Mouse (Mus musculus) layer of hippocampus, postnatal 10 days (tissue): ENCODE measurements around the gene Foxj3. TPM values are rescaled to one million over a fixed set of nuclear protein-coding genes. Genes with fewer than 3 reads are reported as not detected.
A peak's percentile ranks its signal among the peaks of the same experiment; 100 is the strongest.
"Not testable (repeated sequence)": the region's sequence is repeated elsewhere in the genome, so short reads cannot be mapped to it uniquely, and the experiment has no call there.

Experiments used
- DNase-seq, 2 experiments: peaks; one replicate each; pipeline ENCODE4 v3.0.0; 2021; ENCODE audit warnings: low spot score in 2 of 2
- total RNA-seq, 2 experiments: library from RNA; stranded (reverse); gene quantifications; 2 replicates each; pipeline ENCODE4 v1.2.3; 2021

Gene Foxj3
- total RNA-seq, 2 experiments from 2014 or later, result 62.6 to 63.9 TPM

- no peak for DNase-seq
These were observed 29.6 kb downstream of the Foxj3 start for GRCm38 (mm10) chr4:119566322-119566835.

DNA sequence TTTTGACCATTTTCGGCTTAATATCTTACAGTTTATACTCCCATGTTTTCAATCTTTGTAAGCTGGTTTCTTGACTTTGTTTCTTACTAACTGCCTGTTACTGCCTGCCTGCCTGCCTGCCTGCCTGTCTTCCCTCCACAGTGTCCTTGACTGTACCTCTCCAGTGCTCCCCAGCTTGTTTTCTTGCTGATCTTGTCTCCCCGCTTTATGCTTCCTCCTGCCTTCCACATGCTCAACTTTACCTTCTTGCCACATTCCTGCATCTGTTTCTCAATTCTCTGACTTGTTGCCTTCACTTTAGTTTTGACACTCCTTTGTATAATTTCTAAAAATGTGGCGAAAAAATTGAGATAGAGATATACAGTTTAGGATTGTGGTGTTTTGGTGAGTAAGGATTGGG, 35.9 kb downstream of the Foxj3 start:
- no peak for DNase-seq

DNA sequence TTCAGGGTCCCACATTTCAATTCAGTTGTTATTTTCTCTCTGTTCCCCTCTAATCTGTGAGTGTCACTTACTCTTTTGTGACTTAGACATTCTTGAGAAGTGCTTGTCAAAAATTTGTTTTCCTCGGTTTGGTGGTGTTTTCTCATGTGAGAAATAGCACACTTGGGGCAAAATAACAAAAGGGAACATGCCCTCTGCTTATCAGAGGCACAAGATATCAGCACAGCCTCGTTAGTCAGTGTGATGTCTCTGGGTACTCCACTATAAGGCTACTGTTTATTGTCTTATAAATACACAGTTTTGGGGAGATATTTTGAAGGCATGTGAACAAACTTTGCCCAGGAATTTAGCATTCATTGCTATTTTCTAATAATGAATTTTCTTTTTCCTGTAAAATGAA, 37.7 kb downstream of the Foxj3 start:
- DNase-seq, result no peak

- no peak for DNase-seq
These were observed 38.7 kb downstream of the Foxj3 start for GRCm38 (mm10) chr4:119575459-119575858.

DNA sequence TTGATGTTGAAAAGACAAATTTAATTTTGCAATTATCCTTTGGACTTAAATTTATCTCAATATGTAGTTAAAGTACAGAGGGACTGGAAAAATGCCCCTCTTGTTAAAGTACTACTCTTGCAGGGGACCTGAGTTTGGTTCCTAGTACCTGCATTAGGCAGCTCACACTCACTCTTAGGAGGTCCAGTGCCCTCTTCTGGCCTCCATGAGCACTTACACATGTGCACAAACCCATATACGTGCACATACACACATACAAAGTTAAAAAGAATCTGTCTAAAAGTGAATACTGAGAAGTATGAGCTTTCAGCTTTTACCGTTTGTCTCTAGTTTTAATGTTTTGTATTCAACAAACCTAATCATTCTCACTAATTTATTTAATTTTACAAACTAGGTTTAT, 51.2 kb downstream of the Foxj3 start:
- no peak for DNase-seq

DNA sequence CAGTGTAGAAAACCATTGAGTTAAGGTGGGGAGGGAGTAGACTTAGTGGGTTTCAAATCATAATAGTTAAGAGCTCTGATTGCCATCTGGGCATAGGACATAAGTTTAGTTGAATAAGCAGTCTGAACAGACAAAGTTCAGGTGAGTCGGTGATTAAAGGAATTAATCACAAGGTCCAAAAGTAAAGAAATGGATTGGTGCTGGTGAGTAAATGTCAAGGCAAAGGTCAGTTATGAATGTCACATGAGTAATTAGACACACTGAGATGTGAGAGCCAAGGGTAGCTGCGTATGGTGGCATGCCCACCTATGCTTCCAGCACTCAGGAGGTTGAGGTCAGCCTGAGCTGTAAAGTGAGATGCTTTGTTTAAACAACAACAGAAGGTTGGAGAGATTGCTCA, 52.6 kb downstream of the Foxj3 start:
- DNase-seq, result no peak

DNA sequence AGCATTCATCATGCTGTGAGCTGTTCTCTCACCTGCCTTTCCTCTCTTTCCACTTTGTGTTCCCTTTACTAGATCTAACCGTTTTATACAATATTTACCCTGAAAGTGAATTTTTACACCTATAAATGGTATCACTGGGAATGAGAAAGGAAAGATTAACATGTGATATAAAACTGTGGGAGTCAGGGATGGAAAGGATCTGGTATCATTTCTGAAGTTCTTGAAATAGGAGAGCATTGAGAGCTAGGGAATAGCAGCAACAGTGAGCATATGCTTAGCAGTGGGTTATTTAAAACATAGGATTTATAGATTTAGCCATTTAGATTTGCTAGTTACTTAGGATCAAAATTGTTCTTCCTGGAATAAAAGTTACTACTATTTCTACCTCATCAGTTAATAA, 53.2 kb downstream of the Foxj3 start:
- DNase-seq, result no peak

- DNase-seq, result no peak
These were observed 55.7 kb downstream of the Foxj3 start for GRCm38 (mm10) chr4:119592479-119592878.

DNA sequence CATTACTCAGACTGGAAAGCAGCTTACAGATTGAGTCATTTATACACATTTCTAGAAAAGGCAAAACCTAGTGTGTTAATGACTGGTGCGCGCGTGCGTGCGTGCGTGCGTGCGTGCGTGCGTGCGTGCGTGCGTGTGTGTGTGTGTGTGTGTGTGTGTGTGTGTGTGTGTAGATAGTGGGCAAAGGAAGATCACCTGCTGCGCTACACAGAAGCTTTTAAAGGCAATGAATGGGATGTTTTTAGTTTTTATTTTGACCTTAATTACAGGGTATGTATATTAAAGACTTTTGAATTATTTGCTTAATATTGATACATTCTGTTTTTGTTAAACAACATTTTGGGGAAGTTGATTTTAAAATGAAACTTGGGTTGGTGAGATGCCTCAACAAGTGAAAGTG, 57.5 kb downstream of the Foxj3 start:
- DNase-seq, result no peak

GRCm38 (mm10) chr4:119599605-119600004, 62.8 kb downstream of the Foxj3 start:
- DNase-seq, result no peak

- DNase-seq, result no peak
These were observed 72.7 kb downstream of the Foxj3 start for GRCm38 (mm10) chr4:119609488-119609887.

GRCm38 (mm10) chr4:119614078-119614477, 77.3 kb downstream of the Foxj3 start:
- no peak for DNase-seq

DNA sequence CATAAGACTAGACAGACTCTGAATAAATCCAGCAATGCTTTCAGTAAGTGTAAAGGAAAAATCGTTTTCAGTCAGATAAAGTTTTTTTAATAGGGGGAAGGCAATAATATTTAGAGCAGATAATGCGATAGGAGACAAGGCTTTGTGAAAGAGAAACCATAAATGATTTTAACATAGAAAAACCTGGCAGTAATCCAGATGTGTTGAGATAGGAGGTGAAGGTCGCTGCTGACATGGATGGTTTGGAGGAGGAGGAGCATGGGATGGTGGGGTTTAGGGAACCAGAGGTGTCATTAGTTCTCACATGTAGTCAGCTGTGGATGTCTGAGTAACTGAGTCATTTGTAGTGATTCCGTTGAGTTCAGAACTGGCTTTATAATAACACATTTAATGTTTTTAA, 77.9 kb downstream of the Foxj3 start:
- no peak for DNase-seq

- DNase-seq, result no peak
These were observed 89.4 kb downstream of the Foxj3 start for GRCm38 (mm10) chr4:119626081-119626645.

- DNase-seq, result no peak
These were observed 90.1 kb downstream of the Foxj3 start for GRCm38 (mm10) chr4:119626876-119627275.

DNA sequence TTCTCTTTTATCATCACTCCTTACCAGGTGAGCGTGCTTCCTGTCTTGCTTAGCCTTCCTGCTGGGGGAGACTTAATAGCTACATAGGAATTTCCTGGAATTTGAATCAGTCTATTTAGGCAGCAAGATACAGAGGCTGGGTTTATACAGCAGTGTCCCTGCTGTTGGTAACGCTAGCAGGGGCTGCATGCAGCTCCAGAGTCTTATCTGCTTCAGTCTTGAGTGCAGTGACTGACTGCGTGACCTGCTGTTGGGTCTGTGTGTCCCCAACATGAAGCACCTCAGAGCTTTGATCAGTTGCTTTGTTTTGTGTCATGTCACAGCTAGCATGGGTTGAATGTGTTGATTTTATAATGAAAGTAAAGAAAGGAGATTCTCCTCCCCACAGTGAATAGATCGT, 90.5 kb downstream of the Foxj3 start:
- DNase-seq, result no peak

DNA sequence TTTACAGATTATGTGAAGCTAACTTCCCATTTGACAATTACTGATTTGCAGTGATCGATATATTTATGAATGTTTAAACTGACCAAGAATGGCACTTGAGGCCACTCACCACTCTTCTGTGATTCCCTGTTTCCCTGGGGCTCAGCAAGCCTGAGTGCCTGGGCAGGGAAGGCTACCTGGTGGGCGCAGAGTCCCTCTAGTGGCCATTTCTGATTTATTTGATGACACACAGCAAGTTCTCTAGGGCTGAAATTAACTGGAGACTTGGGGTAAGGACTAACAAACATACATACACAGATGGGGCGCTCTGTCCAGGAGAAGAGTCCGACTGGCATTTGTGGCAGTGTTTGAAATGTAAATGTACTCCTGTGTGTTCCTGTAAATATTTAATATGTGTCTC, 91.6 kb downstream of the Foxj3 start:
- DNase-seq, result not testable (repeated sequence)

GRCm38 (mm10) chr4:119631115-119631919, 94.5 kb downstream of the Foxj3 start:
- peak; percentile 68 to 71 for DNase-seq

GRCm38 (mm10) chr4:119632721-119633120, 95.9 kb downstream of the Foxj3 start:
- DNase-seq, result no peak

- no peak for DNase-seq
These were observed 96.5 kb downstream of the Foxj3 start for GRCm38 (mm10) chr4:119633342-119633741.

DNA sequence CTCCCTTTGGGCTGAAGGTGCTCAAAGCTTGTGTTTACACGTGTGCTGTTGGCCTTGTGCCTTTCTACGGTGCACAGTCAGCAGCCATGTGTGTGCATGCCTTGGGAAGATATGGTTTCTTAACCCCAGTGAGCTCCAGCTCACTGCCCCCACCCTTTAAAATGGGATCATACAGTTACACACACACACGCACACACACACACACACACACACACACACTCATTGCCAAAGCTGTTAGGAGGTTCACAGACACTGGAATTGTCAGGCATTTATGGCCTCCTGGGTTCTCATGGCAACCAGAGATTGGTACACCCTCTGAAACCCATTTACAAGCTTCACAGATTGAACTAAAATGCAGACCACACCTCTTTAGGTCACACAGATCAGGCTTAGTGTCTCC, 97.1 kb downstream of the Foxj3 start:
- DNase-seq, result no peak

GRCm38 (mm10) chr4:119634908-119635660, 98.3 kb downstream of the Foxj3 start:
- DNase-seq, result no peak
